Mouse (Mus musculus) midbrain, embryonic 14.5 days (tissue): Measurements from ENCODE around the gene Bbx. TPM values are rescaled to one million over a fixed set of nuclear protein-coding genes. Genes with fewer than 3 reads are reported as not detected.

Experiments used
- ATAC-seq: fragments of 200-750 bp; cut with Nextera tagmentation; 2 replicates; pipeline ENCODE4 v1.8.0; 2017; ENCODE audit warnings: moderate number of reproducible peaks, moderate library complexity; ENCODE audit not compliant: low FRiP score, low TSS enrichment
- DNase-seq: peaks from one replicate; pipeline ENCODE4 v3.0.0-alpha.2; 2015
- H3K27ac ChIP-seq: fragments of 300-500 bp; sonication (generic); replicated peaks from 2 replicates; pipeline ENCODE4 v1.5.1; 2014; ENCODE audit warnings: mild to moderate bottlenecking, low read depth, low read length, moderate library complexity
- H3K27me3 ChIP-seq: fragments of 300-500 bp; sonication (generic); 2 replicates; pipeline ENCODE4 v1.6.1; 2014; ENCODE audit warnings: low read length, control low read depth, mixed read lengths; ENCODE audit not compliant: control insufficient read depth, insufficient read depth
- H3K36me3 ChIP-seq: fragments of 300-500 bp; sonication (generic); 2 replicates; pipeline ENCODE4 v1.6.1; 2014; ENCODE audit warnings: low read length, control low read depth; ENCODE audit not compliant: control insufficient read depth, insufficient read depth
- H3K4me1 ChIP-seq: fragments of 300-500 bp; sonication (generic); 2 replicates; pipeline ENCODE4 v1.6.1; 2014; ENCODE audit warnings: mild to moderate bottlenecking, antibody characterized with exemption, low read length, control low read depth; ENCODE audit not compliant: control insufficient read depth, insufficient read depth
- H3K4me2 ChIP-seq: fragments of 300-500 bp; sonication (generic); 2 replicates; pipeline ENCODE4 v1.6.1; 2014; ENCODE audit warnings: mild to moderate bottlenecking, low read length, moderate library complexity
- H3K4me3 ChIP-seq: fragments of 300-500 bp; sonication (generic); replicated peaks from 2 replicates; pipeline ENCODE4 v1.5.1; 2014; ENCODE audit warnings: low read depth, low read length
- H3K9ac ChIP-seq: fragments of 300-500 bp; sonication (generic); replicated peaks from 2 replicates; pipeline ENCODE4 v1.6.1; 2014; ENCODE audit warnings: mild to moderate bottlenecking, low read length, moderate library complexity
- H3K9me3 ChIP-seq: fragments of 300-500 bp; sonication (generic); 2 replicates; pipeline ENCODE4 v1.6.1; 2016; ENCODE audit warnings: low read length, control low read depth, mixed read lengths; ENCODE audit not compliant: control insufficient read depth
- WGBS: fragments of 180-500 bp; shearing (Covaris S2); extraction: QIAGEN DNeasy Blood & Tissue Kit; methylation state at CpG from one replicate; pipeline ENCODE4 v1.1.7; 2014; 5-methylcytosine and 5-hydroxymethylcytosine counted together
- polyA plus RNA-seq: library from polyadenylated mRNA; unstranded; fragments of >200 nt; fragmentation: Nextera tagmentation; extraction: Ambion mirVana; gene quantifications from 2 replicates; pipeline ENCODE4 v1.2.1, GENCODE M21; 2014

Gene Bbx
- polyA plus RNA-seq, 1 experiment from 2014 or later: 16.0 TPM

DNA sequence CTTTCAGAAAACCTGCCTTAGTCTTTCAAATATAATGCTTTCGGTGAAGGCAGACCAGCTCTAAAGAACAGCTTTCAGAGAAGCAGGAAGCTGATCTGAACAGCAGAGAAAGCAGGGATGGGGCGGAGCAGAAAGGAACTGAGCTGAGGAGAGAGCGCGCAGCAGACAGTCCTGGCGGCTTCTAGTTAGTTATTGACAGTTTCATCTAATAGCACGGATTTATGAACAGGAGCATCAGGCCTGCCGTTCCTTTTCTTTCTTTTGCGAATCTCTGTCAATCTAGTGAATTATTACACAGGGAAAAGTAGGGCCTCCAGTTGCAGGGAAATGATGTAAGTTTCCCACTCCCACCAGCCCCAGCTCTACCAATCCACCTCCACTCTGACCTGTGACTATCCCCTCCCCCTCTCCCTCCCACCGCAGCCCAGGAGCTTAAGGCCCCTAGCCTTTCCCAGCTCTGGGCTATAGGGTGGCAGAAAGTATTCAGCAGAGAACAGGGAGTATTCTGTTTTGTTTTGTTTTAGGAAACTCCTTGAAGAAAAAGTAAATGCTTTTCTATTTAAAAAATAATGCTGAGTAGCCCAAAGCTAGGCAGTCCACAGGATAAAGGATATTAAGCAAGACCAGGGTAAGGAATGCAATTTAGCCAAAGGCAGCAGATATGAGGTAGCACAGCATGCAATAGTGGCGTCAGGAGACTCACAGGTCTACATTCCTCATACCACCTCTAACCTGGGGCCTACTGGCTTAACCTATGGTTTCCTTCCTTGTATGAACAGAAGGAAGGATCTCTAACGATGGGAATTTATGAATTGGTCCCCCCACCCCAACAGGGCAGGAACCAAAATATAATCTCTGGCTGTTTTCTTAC lies 67.8 kb downstream of the Bbx start:
- no peaks in the 10 kb centered on the region for H3K27me3 ChIP-seq
- peak overlapping the region; percentile 42; the same call in 1 of the 2 replicates for H3K9ac ChIP-seq
- H3K36me3 ChIP-seq: no peaks in the 10 kb centered on the region
- peaks cover 8% of the 10 kb centered on the region for H3K4me1 ChIP-seq
- H3K4me3 ChIP-seq: peak overlapping the region; percentile 36
- peak overlapping the region; percentile 53 for H3K4me2 ChIP-seq
- WGBS: 12% methylated on average over 11 of the region's 11 CpGs
- ATAC-seq (peak; percentile 87), DNase-seq (peak; percentile 76)
- no peaks in the 10 kb centered on the region for H3K9me3 ChIP-seq
- H3K27ac ChIP-seq: peak overlapping the region; percentile 78

DNA sequence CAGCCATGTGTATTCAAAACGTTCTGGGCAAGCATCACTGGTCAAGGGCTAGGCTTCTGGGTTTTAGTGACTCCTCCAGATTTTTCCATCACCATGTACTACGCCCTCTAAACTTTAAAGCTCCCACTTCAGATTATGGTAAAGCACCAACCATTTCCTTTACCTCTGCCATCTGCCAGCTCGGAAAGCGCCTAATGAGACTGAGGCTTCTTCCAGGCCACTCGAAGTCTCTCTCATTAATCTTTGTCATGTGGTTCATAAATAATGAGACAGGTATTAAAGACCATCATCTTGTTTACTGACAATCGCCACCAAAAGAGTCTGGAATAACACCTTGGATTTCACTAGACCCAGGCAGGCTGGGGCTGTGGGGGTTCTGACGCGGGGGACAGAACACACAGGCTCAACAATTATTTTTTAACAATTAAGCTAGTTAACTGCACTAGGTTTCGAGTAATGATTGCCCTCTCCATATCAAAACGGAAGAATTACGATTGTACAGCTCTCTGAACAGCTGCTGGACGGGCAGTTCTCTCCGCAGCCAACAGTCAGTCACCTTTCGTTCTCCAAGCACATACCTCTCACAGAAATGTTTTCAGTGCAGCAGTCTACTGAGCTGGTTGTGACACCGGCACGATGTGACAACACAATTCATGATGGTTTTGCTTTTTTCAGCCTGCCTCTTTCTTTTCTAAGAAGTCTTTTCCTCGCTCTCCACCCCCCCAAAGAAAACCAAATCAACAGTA lies 68.6 kb downstream of the Bbx start:
- ATAC-seq (peak; percentile 50; the same call in 1 of the 2 replicates), DNase-seq (peak; percentile 11)
- Histone ChIP-seq H3K4me3 (peak overlapping the region; percentile 36), H3K27me3 (no peaks in the 10 kb centered on the region), H3K27ac (peak overlapping the region; percentile 78), H3K4me2 (peak overlapping the region; percentile 53), H3K9ac (peak overlapping the region; percentile 42; the same call in 1 of the 2 replicates), H3K36me3 (no peaks in the 10 kb centered on the region), H3K4me1 (peaks cover 8% of the 10 kb centered on the region), H3K9me3 (no peaks in the 10 kb centered on the region)
- 56% methylated on average over 17 of the region's 17 CpGs for WGBS

DNA sequence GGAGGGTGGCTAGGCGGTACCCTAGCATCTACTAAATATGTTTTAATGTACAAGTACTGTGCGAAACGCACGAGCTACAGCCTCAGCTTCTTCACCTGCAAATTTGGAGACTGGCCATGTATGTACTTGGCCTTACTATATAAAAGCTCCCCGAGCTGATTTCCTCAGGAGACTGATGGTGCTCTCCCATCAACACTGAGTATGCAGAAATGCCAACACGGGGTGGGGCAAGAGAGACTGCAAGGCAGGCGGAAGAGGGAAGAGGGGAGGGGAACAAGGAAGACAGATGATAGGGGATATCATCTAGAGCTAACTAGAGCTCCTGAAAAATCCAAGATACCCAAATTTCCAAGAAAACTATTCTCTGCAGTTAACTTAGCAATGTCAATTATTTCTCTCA lies 71.6 kb downstream of the Bbx start:
- no peak overlapping the region for H3K27ac ChIP-seq
- H3K9ac ChIP-seq: no peak overlapping the region
- no peaks in the 10 kb centered on the region for H3K27me3 ChIP-seq
- no peaks in the 10 kb centered on the region for H3K9me3 ChIP-seq
- H3K36me3 ChIP-seq: no peaks in the 10 kb centered on the region
- H3K4me2 ChIP-seq: no peak overlapping the region
- H3K4me1 ChIP-seq: peaks cover 8% of the 10 kb centered on the region
- whole genome bisulfite sequencing: 88% methylated on average over 7 of the region's 7 CpGs
- no peak for DNase-seq
- no peak for ATAC-seq
- no peak overlapping the region for H3K4me3 ChIP-seq

DNA sequence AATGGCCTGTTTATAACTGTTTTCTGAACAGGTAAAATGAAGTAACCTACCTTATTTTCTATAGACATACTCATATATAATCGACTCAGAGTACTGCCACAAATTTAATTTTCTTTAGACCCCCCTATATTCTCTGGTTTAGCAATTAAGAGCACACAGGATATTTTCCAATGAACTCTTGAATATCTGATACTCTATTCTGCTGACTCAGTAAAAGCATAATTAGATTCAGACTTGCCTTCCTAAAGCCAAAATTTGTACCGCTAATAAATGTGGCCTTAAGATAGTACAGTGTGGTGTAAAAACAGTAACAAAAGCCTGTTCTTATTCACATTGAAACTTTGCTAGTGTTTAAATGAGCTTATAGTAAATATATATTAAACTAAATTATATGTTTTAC lies 102.5 kb downstream of the Bbx start:
- no peak overlapping the region for H3K4me3 ChIP-seq
- WGBS: 98% methylated on average over 2 of the region's 2 CpGs
- ATAC-seq: no peak
- no peaks in the 10 kb centered on the region for H3K27me3 ChIP-seq
- H3K9me3 ChIP-seq: no peaks in the 10 kb centered on the region
- H3K4me1 ChIP-seq: no peaks in the 10 kb centered on the region
- no peak overlapping the region for H3K27ac ChIP-seq
- H3K36me3 ChIP-seq: no peaks in the 10 kb centered on the region
- DNase-seq: no peak
- no peak overlapping the region for H3K9ac ChIP-seq
- H3K4me2 ChIP-seq: no peak overlapping the region

DNA sequence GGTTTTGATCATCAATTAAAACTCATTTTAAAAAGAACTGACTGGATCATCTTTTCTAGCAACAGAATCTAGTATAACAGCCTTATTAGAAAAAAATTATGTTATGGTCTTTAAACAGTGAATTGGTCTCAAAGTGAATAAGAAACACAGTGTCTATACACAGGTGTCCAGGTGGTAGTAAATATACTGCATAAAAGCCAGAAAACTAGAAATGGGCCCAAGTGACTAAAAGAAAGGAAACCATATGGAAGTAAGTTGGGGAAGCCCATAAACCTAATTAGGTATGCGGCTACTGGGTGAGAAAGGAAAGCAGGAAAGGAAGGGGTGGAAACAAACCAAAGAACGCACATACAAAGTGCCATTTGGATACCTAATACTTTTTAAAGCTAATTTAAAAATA lies 107.4 kb downstream of the Bbx start:
- H3K27me3 ChIP-seq: no peaks in the 10 kb centered on the region
- no peak overlapping the region for H3K4me3 ChIP-seq
- no peak overlapping the region for H3K27ac ChIP-seq
- WGBS: 88% methylated on average over 2 of the region's 2 CpGs
- H3K36me3 ChIP-seq: no peaks in the 10 kb centered on the region
- H3K9me3 ChIP-seq: no peaks in the 10 kb centered on the region
- H3K9ac ChIP-seq: no peak overlapping the region
- DNase-seq (no peak), ATAC-seq (no peak)
- H3K4me2 ChIP-seq: no peak overlapping the region
- H3K4me1 ChIP-seq: no peaks in the 10 kb centered on the region

DNA sequence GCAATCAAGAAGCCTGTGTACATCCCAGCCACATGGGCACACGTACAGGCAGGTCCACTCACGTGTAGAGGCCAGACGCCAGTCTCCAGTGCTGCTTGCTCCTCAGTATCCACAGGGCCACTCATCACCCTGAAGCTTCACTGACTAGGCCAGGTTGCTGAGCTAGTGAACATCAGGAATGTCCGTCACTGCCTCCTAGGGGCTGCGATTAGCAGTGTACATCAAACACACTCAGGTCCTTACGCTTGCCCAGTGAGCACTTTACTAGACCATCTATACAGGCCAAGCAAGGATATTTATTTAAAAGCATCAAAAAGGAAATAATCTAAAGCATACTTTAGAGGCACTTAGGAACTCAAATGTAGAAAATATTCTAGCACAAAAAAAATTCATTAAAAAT lies 107.9 kb downstream of the Bbx start:
- Histone ChIP-seq H3K27me3 (no peaks in the 10 kb centered on the region), H3K4me3 (no peak overlapping the region), H3K9ac (no peak overlapping the region), H3K9me3 (no peaks in the 10 kb centered on the region), H3K36me3 (no peaks in the 10 kb centered on the region), H3K4me2 (no peak overlapping the region), H3K4me1 (no peaks in the 10 kb centered on the region), H3K27ac (no peak overlapping the region)
- DNase-seq: no peak
- WGBS: 88% methylated on average over 6 of the region's 6 CpGs
- no peak; the same call in 1 of the 2 replicates for ATAC-seq

DNA sequence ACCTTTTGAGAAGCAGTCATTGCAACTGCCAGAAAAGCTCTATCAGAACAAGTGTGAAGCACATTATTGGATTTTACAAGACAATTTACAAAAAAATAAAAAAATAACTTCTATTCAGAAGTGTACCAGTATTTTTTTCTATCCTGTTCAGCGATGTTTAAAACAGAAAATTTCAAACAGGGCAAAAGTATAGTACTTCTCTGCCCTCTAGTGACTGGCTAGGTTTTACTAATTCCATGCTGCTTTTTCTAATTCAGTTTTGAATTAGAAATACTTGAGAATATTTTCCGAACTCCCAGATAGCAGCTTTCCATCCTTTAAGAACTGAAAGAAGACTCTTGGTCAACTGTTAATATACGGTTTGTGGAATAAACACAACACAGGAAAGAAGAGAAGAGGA lies 110.8 kb downstream of the Bbx start:
- Histone ChIP-seq H3K9ac (no peak overlapping the region), H3K4me2 (no peak overlapping the region), H3K4me1 (no peaks in the 10 kb centered on the region), H3K27ac (no peak overlapping the region), H3K4me3 (no peak overlapping the region), H3K36me3 (no peaks in the 10 kb centered on the region), H3K27me3 (no peaks in the 10 kb centered on the region), H3K9me3 (no peaks in the 10 kb centered on the region)
- 89% methylated on average over 3 of the region's 3 CpGs for WGBS
- ATAC-seq: no peak
- peak; percentile 49 for DNase-seq

DNA sequence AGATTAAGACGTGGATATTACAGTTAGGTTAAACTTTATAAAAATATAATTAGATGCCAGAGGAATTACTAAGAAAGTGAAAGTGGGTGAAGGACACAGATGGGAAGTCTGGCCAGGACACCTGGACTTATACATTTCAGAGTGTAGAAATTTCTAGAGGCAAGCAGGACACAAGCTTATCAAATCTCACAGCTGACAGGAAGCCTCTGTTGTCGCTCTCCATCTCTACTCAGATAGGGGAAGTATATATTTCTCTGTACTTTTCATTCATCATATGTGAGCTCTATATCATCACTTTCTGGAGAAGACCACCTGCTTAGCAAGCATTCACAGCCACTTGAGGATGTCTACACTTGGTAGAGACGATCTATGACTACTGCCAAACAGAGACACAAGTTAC lies 113.9 kb downstream of the Bbx start:
- Histone ChIP-seq H3K4me1 (no peaks in the 10 kb centered on the region), H3K4me2 (no peak overlapping the region), H3K9me3 (no peaks in the 10 kb centered on the region), H3K27me3 (no peaks in the 10 kb centered on the region), H3K9ac (no peak overlapping the region), H3K36me3 (no peaks in the 10 kb centered on the region), H3K27ac (no peak overlapping the region), H3K4me3 (no peak overlapping the region)
- ATAC-seq: no peak
- DNase-seq: no peak
- 90% methylated on average over 3 of the region's 3 CpGs for WGBS
